Mouse (Mus musculus) layer of hippocampus, adult 9-11 months (tissue): ENCODE measurements around the gene Methig1.
A peak's percentile ranks its signal among the peaks of the same experiment; 100 is the strongest.
"Not testable (repeated sequence)": the region's sequence is repeated elsewhere in the genome, so short reads cannot be mapped to it uniquely, and the experiment has no call there.

Experiments used
- DNase-seq: peaks from one replicate; pipeline ENCODE4 v3.0.0; 2022

The Methig1 gene

GRCm38 (mm10) chr15:100352711-100353250 is at the start of gene Methig1, which contains the start of gene Mettl7a2:
Methig1 (plus strand) TSS chr15:100353149.
Mettl7a2 (plus strand) TSS chr15:100353200.
- DNase-seq = no peak

- DNase-seq = no peak
Measured at GRCm38 (mm10) chr15:100303428-100304018, 49.4 kb upstream of the Methig1 start.

GRCm38 (mm10) chr15:100304019-100304991 is 48.6 kb upstream of the Methig1 start, which contains the start of gene Mettl7a1:
Mettl7a1 (plus strand) TSS chr15:100304140.
- peak; percentile 87 for DNase-seq

- no peak for DNase-seq
Measured at GRCm38 (mm10) chr15:100306201-100306600, 46.7 kb upstream of the Methig1 start.

- not testable (repeated sequence) for DNase-seq
Measured at GRCm38 (mm10) chr15:100307438-100308096, 45.4 kb upstream of the Methig1 start.

GRCm38 (mm10) chr15:100312346-100312745 is 40.6 kb upstream of the Methig1 start:
- DNase-seq = no peak

- DNase-seq = no peak
Measured at GRCm38 (mm10) chr15:100314448-100315145, 38.4 kb upstream of the Methig1 start.

GRCm38 (mm10) chr15:100318014-100318671 is 34.8 kb upstream of the Methig1 start:
- not testable (repeated sequence) for DNase-seq

GRCm38 (mm10) chr15:100319884-100320283 is 33.1 kb upstream of the Methig1 start:
- DNase-seq = no peak

- no peak for DNase-seq
Measured at GRCm38 (mm10) chr15:100320295-100320905, 32.5 kb upstream of the Methig1 start.

- DNase-seq = no peak
Measured at GRCm38 (mm10) chr15:100321134-100321533, 31.8 kb upstream of the Methig1 start.

- no peak for DNase-seq
Measured at GRCm38 (mm10) chr15:100324021-100324591, 28.8 kb upstream of the Methig1 start.

GRCm38 (mm10) chr15:100325235-100325634 is 27.7 kb upstream of the Methig1 start:
- no peak for DNase-seq

GRCm38 (mm10) chr15:100328089-100328488 is 24.9 kb upstream of the Methig1 start:
- DNase-seq = not testable (repeated sequence)

GRCm38 (mm10) chr15:100329336-100329735 is 23.6 kb upstream of the Methig1 start:
- DNase-seq = not testable (repeated sequence)

- no peak for DNase-seq
Measured at GRCm38 (mm10) chr15:100330739-100331138, 22.2 kb upstream of the Methig1 start.

- DNase-seq = peak; percentile 45
Measured at GRCm38 (mm10) chr15:100332077-100332961, 20.6 kb upstream of the Methig1 start.

- DNase-seq = no peak
Measured at GRCm38 (mm10) chr15:100334629-100335028, 18.3 kb upstream of the Methig1 start, which contains the start of gene Mettl7a3. Mettl7a3 (plus strand) TSS chr15:100334929.

- DNase-seq = not testable (repeated sequence)
Measured at GRCm38 (mm10) chr15:100337328-100337727, 15.6 kb upstream of the Methig1 start.

GRCm38 (mm10) chr15:100337847-100338246 is 15.1 kb upstream of the Methig1 start:
- DNase-seq = peak; percentile 34
